Comparison of ENCODE assay signal across 8 mouse cellular contexts in the genomic region with DNA sequence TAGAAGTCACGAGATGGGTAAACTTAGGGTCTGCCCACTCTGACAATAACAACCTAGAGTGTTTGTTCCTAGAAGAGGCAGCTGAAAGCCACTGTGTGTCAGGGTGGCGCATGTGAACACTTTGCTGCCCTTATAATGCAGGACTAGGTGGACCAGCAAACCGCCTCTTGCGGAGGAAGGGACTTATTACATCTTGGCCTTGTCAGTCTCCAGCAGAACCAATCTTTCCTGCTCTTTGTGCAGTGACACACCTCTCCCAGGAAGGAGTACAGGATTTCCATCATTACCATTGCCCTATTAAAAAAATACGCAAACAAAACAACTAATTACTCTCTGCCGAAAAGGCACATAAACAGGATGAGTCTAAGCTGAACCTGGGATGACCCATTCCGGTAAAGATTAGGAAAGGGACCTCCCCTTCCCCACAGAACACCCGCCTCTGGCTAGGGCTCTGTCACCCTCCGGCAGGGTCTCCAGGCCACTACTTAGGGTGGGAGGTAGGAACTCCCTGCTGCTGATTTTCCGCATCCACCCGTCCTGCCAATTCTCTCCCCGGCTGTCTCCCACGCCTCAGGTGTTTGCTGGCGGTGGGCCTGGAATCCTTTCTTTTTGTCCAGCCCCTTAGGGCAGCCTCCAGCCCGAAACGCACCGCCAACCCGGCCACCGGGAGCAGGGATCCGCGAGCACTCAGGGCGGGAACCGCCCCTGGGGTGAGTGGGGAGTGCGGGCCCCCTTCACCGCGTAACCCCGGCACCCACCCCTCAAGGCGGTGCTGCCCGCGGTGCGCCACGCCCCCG. TPM values are rescaled to one million over a fixed set of nuclear protein-coding genes. Genes with fewer than 3 reads are reported as not detected.
DNase-seq lines count a peak whose midpoint lies in the region; ATAC-seq and TF ChIP-seq lines count a peak whose summit lies in the region.

No protein-coding gene starts in this region.

- peak overlapping the region; percentile 97 for H3K4me2 ChIP-seq in intestine, embryonic 16.5 days (ENCODE audit: low read depth, low read length)
- H3K4me2 ChIP-seq in lung, embryonic 14.5 days: peak overlapping the region; percentile 91

- ATAC-seq in intestine, embryonic 16.5 days: peak; percentile 84
- peak; percentile 80 for ATAC-seq in lung, embryonic 14.5 days (ENCODE audit: insufficient read depth)

- peaks cover 6% of the 10 kb centered on the region; the same call in 1 of the 2 replicates for H3K27me3 ChIP-seq in intestine, embryonic 16.5 days (replicated peaks; ENCODE audit: control insufficient read depth, insufficient read depth, low read length)
- H3K27me3 ChIP-seq in lung, embryonic 14.5 days (ENCODE audit: insufficient read depth, low read length): peaks cover 13% of the 10 kb centered on the region

- peak overlapping the region; percentile 93 for H3K9ac ChIP-seq in intestine, embryonic 16.5 days (ENCODE audit: low read depth, low read length)
- H3K9ac ChIP-seq in lung, embryonic 14.5 days: peak overlapping the region; percentile 80

- no peaks in the 10 kb centered on the region for H3K9me3 ChIP-seq in intestine, embryonic 16.5 days (ENCODE audit: control insufficient read depth, low read length)
- H3K9me3 ChIP-seq in lung, embryonic 14.5 days (ENCODE audit: low read depth, low read length): no peaks in the 10 kb centered on the region

- DNase-seq in adrenal gland, postnatal 14 days: peak; percentile 61
- no peak for DNase-seq in adrenal gland, postnatal 10 days
- DNase-seq in R1 (ENCODE audit: low read depth, low spot score): peak; percentile 72
- peak; percentile 36 for DNase-seq in gastrocnemius, postnatal 14 days
- DNase-seq in lung, embryonic 14.5 days: peak; percentile 65
- peak; percentile 56 for DNase-seq in retina, embryonic 14.5 days (ENCODE audit: low spot score)
- no peak for DNase-seq in layer of hippocampus, adult 18-20 months (ENCODE audit: low spot score in 2 of 2)

- H3K36me3 ChIP-seq in intestine, embryonic 16.5 days (ENCODE audit: control insufficient read depth, insufficient read depth, low read length): no peaks in the 10 kb centered on the region
- H3K36me3 ChIP-seq in lung, embryonic 14.5 days (ENCODE audit: insufficient read depth): no peaks in the 10 kb centered on the region

- peak overlapping the region; percentile 53 for H3K27ac ChIP-seq in intestine, embryonic 16.5 days (ENCODE audit: low read length)
- peak overlapping the region; percentile 88 for H3K27ac ChIP-seq in lung, embryonic 14.5 days (ENCODE audit: low read depth)

- intact Hi-C loops in gastrocnemius, postnatal 14 days (cut with DNase I; ENCODE audit: low total_unique reads): no loop called here

- H3K4me1 ChIP-seq in intestine, embryonic 16.5 days (ENCODE audit: control insufficient read depth, insufficient read depth, low read length): peaks cover 10% of the 10 kb centered on the region
- 0 out of 2 replicates have a peak, but pooled peaks cover 3% of the 10 kb centered on the region for H3K4me1 ChIP-seq in lung, embryonic 14.5 days (ENCODE audit: insufficient read depth)

- peak overlapping the region; percentile 82 for H3K4me3 ChIP-seq in intestine, embryonic 16.5 days (ENCODE audit: low read length)
- H3K4me3 ChIP-seq in lung, embryonic 14.5 days (ENCODE audit: low read depth, low read length): peak overlapping the region; percentile 70

- whole genome bisulfite sequencing in intestine, embryonic 16.5 days: 9% methylated on average over 31 of the region's 33 CpGs
- WGBS in lung, embryonic 14.5 days: 7% methylated on average over 33 of the region's 33 CpGs

- peak; percentile 62 for TF ChIP-seq CTCF in lung, embryonic 14.5 days (IDR thresholded peaks at IDR 0.05; ENCODE audit: low read depth)

RNA-seq across cellular contexts. Expression of a gene that starts 0.6 kb away (rescaled TPM):
- 19.9 and 27.2 TPM in 2 replicates for total RNA-seq in adrenal gland, postnatal 14 days (2021)
- total RNA-seq in adrenal gland, postnatal 10 days (2021): 10 to 100 TPM; 21.7 to 25.6 TPM
- 10 to 100 TPM in 1 of 2 experiments, 1 to 10 TPM in 1; 9.0 to 12.5 TPM for total RNA-seq in gastrocnemius, postnatal 14 days (2021)
- 4.0 and 4.7 TPM in 2 replicates for polyA plus RNA-seq in intestine, embryonic 16.5 days (2015; fragmentation: Nextera tagmentation; extraction: Ambion mirVana)
- polyA plus RNA-seq in lung, embryonic 14.5 days (2014; fragmentation: Nextera tagmentation; extraction: Ambion mirVana): 16.2 and 18.0 TPM in 2 replicates
- total RNA-seq in layer of hippocampus, adult 18-20 months (2021): 1 to 10 TPM; 3.3 to 3.6 TPM

RNA-seq across cellular contexts. Expression of a gene that starts 37.8 kb away (rescaled TPM):
- total RNA-seq in adrenal gland, postnatal 14 days (2021): 0.64 and 3.1 TPM in 2 replicates
- total RNA-seq in adrenal gland, postnatal 10 days (2021): 1 to 10 TPM; 3.0 to 5.8 TPM
- total RNA-seq in gastrocnemius, postnatal 14 days (2021): under 1 TPM; 0.80 to 0.96 TPM
- polyA plus RNA-seq in intestine, embryonic 16.5 days (2015; fragmentation: Nextera tagmentation; extraction: Ambion mirVana): 82.9 and 91.2 TPM in 2 replicates
- 4.0 and 5.1 TPM in 2 replicates for polyA plus RNA-seq in lung, embryonic 14.5 days (2014; fragmentation: Nextera tagmentation; extraction: Ambion mirVana)
- total RNA-seq in layer of hippocampus, adult 18-20 months (2021): under 1 TPM in 1 of 2 experiments, not detected in 1; 0.10 TPM

Comparison
In these comparisons a context has a peak if more than half of its experiments do, and no peak if none do; other contexts are left out.
1. DNase-seq: peak in adrenal gland, postnatal 14 days (single experiment), R1 (single experiment), gastrocnemius, postnatal 14 days (single experiment), lung, embryonic 14.5 days (single experiment) and retina, embryonic 14.5 days (single experiment); none in adrenal gland, postnatal 10 days (single experiment) and layer of hippocampus, adult 18-20 months (0 of 2).